Mouse (Mus musculus): ENCODE results near the gene Nudt3.
"Not testable (repeated sequence)": the region's sequence is repeated elsewhere in the genome, so short reads cannot be mapped to it uniquely, and the experiment has no call there.

Gene Nudt3

DNA sequence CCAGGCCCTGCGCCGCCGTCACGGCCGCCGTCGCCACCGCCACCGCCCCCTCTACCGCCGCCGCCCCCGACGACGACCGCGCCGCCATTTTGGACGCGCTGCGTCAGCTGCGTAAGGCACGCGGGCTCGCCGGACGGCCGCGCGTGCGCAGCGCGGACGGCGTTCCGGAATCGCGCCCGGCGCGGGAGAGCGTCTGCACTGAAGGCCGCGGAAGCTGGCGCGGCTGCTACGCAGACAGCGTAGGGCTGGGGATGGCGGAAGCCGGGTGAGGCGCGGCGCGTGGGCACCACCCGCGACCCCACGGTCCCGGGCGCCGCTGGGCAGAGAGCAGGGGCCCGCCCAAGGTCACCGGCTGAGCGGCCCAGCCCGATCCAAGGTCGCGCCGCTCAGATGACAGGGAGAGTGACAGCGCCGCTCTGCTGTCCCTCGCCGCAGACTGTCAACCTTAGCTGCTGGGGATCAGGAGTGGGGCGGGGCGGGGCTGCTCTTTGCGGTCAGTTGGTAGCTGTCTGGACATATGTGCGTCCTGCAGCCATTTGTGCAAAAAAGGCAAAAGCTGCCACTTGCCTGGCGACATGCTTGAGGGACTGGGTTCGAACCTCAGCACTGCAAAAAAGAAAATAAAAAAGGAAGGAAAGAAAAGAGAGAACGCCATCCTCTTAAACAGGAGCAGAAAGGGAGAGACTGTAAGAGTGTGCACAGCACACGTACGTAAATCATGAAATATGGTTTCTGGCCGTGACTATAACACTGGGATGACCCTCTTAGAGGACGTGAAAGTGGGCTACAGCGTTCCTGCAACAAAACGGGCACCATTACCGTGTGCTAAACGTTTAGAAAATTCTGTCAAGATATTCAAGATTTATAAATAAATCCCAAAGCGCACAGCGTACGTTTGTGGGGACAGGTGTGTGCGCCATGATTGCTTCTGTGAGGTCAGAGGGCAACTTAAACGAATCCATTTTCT, at the start of gene Nudt3:
TSS of gene Nudt3 (minus strand) at position 136 of the 967 bp plus-strand sequence.
- peak; percentile 83 to 86 for DNase-seq (ENCODE audit: low spot score in 2 of 2)

DNA sequence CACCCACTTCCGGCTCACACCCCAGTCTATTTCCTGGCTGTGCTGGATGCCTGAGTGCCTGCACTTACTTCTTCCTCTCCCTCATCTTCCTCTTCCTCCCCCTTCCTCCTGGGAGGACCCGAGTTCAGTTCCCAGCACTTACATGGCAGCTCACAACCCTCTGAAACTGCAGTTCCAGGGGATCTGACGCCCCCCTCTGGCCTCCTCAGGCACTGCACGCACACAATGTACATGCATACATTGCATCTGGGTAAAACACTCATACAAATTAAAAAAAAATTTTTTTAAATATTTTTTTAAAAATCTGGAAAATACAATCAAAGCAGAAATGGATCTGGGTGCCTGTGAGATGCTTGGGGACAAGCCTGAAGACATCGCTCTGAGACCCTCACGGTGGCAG, 48.4 kb upstream of the Nudt3 start:
- no peak for DNase-seq (ENCODE audit: low spot score in 2 of 2)

DNA sequence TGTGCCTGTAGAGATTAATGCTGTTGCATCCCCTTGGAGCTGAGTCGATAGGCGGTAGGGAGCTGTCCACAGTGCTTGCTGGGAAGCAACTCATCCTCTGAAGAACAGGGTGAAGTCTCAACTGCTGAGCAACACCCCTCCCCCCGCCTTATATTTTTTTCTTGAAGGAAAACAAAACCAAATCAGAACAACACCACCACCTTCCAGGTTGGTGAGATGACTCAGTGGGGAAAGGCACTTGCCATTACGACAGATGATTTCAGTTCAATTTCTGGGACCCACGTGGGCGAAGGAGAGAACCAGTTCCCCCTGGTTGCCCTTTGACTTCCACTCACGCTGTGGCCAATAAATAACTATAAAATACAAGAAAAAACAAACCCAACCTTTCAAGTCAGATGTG, 35.5 kb upstream of the Nudt3 start:
- no peak for DNase-seq (ENCODE audit: low spot score in 2 of 2)

DNA sequence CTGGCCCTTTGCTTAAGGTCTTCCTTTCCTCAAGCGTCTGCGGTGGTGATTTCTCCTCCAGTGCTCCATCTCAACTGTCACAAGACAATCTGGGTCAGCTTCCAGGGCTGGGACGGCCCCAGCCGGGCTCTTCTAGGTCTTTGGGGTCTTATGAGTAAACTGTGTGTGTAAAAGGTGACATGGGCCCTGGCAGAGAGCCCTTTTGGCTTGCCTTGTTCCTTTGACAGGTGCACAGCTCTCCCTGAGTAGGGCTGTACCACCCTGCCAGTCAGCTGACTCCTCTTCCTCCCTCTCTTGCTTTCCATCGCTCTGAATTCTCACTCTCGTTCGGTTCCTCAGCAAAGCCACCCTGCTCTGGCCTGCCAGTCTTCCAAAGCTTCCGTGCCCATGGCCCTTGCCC, 33.8 kb upstream of the Nudt3 start:
- DNase-seq (ENCODE audit: low spot score in 2 of 2) = no peak

DNA sequence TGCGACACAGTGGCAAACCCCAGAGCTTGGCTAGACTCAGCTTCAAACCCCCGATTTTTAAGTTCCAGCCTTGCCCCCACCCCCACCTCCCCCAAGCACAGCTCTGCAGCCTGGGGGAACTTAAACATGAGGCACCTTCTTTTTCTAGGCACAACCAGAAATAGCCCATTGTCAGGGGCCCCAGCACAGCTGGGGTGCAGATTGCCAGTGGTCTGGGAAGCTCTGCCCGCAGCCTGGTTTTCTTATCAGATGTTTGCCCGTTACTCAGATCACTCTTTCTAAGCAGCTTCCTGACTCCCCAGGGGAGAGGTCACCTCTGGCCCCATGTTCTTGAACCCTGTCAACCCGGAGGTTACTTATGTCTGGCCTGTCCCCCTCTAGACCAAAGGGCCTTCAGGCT, 33.1 kb upstream of the Nudt3 start:
- DNase-seq (ENCODE audit: low spot score in 2 of 2) = no peak

DNA sequence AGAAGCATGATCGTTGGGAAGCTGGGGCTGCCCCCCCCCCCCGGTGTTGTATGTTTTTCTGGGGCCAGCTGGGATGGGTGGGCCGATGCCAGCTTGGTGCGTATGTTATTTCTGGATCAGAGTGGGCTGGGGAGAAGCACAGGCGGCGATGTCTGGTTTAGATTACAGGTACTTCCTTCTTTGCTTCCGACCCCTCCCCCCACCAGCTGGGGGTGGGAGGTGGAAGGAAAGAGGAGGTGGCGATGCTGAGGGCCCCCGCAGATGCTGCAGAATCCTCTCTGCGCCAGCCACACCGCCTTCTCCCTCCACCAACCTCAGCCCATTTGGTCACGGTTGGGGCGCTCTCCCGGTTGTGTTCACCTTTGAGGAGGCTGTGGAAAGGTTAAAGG, 32.7 kb upstream of the Nudt3 start:
- no peak for DNase-seq (ENCODE audit: low spot score in 2 of 2)

DNA sequence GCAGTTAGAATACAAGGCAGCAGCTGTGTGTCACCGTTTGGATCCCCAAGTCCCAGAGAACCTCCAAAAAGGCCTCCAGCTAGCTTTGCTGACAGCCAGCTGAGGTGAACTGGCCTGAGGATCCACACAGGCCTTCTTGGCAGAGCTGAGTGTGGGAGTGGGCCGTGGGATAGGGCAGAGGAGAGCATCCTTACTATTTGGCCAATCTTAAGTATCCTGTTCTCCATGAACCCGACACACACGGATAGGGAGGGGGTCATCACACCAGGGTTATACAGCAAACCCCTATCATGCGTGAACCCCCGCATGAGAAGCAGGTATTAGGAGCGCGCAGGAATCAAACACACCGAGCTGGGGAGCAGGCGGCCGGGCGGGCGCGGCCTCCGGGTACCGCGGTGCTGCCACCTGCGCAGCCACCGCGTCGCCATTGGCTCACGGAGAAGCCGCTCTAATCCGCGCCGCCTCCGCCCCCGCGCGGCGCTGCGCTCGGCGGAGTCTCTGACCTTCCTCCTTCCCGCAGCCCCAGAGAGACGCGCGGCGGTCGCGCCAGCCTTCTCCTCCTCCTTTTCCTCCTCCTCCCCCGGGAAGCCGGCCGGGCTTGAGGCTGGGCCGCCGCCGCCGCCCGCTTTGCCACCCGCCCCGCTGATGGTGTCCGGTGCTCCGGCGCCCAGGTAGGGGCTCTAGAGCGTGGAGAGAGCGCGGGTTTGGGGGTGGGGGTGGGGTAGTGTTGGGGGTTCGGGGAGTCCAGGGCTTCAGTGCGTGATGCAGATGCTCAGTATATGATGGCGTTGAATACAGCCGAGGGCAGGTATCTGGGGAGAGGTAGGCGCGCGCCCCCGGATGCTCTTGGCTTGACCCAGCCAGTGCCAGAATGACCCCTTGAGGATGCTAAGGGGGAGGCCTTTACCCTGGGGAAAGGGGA, 32.1 kb upstream of the Nudt3 start, which contains the start of gene Pacsin1:
TSS of gene Pacsin1 (plus strand) at position 421 of the 922 bp plus-strand sequence.
- DNase-seq (ENCODE audit: low spot score in 2 of 2) = no peak

DNA sequence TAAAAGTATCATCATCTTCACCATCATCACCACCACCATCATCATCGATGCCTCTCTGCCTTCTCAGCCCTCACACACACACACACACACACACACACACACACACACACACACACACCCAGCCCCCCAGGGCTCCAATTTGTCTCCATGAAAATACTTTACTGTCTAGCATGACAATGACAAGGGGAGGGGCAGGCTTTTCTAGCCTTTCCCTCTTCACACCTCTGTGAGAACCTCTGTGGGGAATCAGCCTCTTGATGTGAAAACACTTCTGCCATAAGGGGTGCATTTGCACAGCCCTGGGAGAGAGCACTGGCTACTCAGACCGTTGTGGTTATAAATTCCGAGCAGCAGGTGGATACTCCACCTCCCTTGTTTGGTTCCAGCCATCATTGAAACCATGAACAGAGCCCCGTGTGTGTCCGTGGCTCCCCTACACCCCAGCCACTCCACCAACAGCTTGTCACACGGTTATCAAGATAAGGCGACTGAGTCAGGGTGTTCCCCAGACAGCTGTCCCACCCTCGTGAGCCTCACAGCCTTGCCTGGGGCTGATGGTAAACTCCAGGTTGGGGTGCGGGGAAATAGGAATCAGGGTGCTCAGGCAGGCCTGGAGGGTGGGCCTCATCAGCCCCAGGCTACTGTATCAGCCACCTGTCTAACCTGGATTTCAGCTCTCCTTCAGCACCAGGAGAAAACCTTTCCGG, 30.1 kb upstream of the Nudt3 start:
- DNase-seq (ENCODE audit: low spot score in 2 of 2) = no peak

DNA sequence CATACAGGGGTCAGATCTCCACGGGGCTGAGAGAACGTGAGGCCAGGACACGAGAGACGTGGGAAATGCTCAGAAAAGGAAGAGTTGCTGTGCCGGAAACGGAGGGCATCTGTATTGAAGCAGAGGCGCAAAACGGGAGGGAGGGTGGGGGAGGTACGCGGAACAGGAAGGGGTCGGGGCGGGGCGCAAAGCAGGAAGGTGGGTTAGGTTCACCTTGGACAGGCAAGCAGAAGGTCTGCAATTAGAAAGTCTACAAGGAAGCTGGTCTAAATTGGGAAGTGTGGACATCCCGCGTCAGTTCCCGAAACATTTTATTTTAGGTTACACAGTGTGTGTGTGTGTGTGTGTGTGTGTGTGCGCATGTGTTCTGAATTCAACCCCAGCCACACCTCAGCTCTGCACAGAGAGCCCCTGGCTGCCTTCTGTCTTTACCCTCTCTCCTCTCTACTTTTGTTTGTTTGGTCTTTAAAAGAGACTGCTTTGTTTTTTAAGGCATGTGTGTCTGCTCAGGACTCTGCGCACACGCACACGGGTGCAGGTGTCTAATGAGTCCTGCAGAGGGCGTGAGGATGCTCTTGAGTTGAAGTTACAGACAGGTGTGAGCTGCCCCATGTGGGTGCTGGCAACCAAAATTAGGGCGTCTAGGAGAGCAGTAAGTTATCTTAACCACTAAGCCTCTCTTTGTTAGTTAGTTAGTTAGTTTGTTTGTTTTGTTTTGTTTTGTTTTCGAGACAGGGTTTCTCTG, 28.9 kb upstream of the Nudt3 start:
- DNase-seq (ENCODE audit: low spot score in 2 of 2) = no peak

DNA sequence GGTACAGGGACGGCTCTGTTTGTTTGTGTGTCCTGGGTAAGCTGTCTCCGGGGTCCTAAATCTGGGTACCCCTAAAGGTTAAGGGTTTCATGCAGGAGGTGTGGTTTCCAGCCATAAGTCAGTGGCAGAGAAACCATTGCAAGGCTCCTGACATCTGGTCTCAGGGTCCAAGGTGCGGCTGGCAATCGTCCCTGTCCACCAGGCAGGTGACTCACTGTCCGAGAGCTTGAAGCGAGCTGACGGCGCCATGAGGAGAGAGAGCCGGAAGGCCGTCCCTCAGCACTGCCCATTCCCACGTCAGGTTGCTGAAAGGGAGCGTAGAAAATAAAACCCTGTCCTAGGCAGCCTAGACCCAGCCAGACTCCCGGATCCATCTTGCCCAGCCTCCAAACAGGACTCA, 27.3 kb upstream of the Nudt3 start:
- no peak for DNase-seq (ENCODE audit: low spot score in 2 of 2)

DNA sequence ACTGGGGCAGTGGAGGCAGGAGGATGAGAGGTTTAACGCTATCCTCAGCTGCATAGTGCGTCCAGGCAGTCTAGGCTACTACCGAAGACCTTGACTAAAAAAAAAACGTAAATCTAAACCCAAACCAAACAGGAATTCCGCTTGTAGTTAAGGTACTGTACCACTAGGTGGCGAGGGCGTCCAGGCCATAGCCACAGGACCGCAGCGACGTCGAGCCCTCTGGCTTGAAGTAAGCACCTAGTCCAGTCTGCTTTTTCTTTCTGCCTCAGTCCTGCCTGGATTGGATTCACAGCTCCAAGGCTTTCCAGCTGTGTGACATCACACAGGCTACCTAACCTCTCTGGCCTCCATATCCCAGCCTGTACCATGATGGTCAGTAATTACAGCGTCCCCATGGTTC, 26.9 kb upstream of the Nudt3 start:
- DNase-seq (ENCODE audit: low spot score in 2 of 2) = peak; percentile 32 to 62

DNA sequence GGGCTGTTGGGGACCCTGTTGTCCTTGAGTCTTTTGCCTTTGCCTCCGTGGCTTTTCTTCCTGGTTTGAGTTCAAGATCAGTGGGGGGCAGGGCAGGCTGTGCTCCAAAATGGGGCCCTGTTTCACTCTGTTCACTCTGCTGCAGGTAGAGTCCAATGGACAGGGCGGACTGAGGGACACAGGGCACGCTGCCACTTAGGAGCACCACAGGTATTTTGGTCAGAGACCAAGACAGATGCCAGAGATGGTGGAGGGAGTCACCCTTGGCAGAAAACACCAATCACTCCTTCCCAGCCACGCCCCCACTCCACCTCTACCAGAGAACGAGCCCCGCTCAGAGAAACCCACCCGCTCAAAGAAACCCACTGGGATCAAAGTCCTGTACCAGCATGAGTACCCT, 22.5 kb upstream of the Nudt3 start:
- DNase-seq (ENCODE audit: low spot score in 2 of 2) = no peak

DNA sequence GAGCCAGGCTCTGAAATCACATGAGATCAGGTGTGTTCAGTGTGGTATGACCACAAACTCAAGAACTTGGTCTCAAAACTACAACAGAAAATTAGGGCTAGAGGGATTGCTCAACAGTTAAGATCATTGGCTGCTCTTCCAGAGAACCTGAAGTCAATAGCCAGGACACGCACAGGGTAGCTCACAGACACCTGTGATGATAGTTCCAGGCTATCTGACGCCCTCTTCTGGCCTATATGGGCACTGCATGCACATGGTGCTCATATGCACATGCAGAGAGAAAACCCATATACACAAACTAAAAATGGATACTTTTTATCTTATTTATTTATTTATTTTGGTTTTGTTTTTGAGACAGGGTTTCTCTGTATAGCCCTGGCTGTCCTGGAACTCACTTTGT, 21.3 kb upstream of the Nudt3 start:
- DNase-seq (ENCODE audit: low spot score in 2 of 2) = no peak

DNA sequence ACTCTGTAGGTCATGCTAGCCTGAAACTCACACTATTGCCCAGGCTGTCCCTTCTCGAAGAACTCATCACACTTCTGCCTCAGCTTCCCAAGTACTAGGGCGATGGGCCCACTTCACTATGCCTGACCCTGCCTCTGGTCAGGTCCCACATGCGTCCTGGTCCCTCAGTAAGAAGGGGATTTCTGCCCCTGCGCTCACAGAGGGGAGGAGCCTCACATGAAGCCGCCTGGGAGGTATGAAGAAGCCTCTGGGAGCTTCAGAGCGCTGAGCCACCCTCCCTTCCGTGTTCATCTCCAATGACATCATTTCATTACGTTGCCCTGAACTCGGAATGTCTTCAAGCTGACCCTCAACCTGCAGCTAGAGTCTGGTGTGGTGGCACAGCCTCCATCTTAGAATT, 20.5 kb upstream of the Nudt3 start:
- DNase-seq (ENCODE audit: low spot score in 2 of 2) = no peak

DNA sequence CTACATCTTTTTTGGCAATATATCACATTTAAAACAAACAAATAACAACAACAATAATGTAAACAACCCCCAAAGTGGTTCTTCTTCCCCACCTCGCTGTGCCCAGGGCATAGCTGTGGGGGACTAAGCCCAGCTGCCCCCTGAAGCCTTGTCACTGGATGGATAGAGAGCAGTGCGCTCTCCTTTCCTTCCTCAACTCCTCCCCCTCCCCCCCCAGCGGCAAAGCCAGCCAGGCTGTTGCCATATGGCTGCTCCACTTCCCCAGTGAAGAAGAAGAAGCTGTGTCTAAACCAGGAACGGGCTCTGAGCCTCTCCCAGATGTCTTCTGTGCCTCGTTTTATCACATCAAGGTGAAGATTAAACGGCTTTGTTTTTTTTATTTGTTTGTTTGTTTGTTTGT, 19.8 kb upstream of the Nudt3 start:
- no peak for DNase-seq (ENCODE audit: low spot score in 2 of 2)

DNA sequence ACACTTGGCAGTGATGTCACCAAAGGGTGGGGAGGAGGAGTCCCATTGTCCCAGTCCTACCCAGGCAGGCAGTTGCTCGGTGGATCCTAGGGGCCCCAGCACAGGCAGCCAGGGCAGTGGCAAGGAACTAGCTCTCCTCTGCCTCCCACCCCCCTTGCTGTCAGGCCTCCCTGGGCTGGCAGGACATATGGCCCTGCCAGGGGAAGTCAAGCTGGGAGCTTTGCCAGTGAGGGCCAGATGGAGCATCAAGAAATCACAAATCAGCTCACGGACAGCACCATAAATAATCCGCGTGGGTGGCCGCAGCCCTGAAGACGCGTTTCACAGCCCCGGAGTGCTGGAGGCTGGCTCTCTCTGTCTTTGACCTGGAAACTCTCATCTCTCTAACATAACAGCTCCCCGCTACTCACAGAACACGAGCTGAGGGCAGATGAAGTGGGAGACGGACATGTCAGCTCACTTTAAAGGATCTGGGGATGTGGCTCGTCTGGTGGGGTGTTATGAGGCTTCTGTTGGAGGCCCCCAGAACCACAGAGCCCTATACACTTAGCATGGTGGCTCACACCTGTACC, 19.3 kb upstream of the Nudt3 start:
- no peak for DNase-seq (ENCODE audit: low spot score in 2 of 2)

DNA sequence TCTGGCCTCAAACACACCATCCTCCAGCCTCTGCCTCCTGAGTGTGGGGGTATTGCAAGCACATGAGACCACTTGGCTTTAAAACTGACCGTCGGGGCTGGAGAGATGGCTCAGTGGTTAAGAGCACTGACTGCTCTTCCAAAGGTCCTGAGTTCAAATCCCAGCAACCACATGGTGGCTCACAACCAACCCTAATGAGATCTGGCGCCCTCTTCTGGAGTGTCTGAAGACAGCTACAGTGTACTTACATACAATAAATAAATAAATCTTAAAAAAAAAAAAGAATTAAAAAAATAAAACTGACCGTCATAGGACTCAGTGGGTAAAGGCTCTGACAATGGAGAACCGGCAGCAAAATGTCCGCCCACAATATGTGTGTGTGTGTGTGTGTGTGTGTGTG, 16.6 kb upstream of the Nudt3 start:
- not testable (repeated sequence) for DNase-seq (ENCODE audit: low spot score in 2 of 2)

DNA sequence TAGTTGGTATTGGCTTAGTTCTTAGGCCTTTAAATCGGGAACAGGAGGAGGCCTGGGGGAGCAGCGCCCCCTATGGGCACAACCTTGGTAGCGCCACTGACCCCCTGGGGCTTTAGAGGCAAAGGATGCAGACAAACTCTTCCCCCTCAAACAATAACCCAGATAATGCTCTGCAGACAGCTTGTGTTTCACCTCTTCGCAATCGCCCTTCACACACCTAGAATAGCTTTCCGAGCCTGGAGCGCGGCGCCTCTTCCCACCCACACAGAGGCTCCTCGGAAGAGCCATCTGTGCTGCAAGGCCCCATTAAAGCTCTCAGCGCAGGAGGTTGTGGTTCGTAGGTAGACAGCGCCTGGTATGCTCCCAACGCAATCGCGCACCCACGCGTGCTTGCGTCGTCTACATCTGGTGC, 15.6 kb upstream of the Nudt3 start:
- no peak for DNase-seq (ENCODE audit: low spot score in 2 of 2)

DNA sequence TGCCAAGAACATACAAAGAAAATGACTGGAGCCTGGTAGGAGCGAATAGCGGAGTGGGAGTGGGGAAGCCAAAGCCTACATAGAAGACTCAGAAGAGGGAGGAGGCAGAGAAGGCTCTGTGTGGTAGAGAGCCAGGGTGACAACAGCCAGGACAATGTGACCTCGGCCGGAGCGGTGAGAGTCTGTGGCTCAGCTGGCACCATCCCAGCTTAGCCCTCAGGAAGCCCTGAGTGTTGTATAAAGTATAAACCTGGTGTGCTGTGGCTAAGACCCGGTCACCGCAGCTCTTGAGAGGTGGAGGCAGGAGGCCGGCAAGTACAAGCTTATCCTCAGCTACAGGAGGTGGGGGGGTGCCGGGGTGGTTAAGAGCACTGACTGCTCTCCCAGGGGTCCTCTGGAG, 14.0 kb upstream of the Nudt3 start:
- no peak for DNase-seq (ENCODE audit: low spot score in 2 of 2)

DNA sequence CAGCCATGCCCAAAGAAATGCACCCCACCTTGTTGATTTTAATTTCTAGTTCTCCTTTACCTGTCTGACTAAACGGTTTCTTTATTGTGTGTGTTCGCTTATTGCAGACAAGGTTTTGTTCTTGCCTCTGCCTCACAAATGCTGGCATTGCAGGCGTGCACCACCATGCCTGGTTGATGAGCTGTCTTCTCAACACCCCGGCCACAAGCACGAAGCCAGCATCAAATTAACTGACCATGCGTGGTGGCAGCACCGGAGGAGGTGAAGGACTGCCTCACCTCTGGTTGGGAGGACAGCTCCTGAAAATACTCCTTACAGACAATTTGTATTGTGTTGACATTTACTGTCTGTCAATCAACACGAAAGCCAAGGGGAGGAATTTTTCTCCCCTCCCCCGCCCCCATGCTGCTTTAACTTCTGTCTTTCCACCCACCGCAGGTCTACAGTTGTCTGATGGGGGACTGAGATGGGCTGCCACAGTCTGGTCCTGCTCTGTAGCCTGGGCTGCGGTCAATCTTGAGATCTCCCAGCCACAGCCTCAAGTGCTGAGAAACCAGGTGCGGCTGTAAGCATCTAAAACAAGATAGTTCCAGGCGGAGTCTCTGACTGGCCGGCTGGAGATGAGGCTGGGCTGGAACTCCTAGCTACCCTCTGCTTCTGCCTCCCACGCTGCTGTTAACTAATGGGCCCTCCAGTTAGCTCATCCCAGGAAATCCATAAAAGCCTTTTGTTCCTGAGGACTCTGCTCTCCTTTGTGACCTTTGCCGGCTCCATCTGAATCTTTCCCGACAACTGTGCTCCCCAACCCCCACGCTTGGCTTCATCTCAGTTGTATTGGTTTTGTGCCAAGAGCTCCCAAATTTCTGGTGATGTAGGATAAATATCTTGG, 13.1 kb upstream of the Nudt3 start, which contains the start of gene Rps10:
TSS of gene Rps10 (minus strand) at position 538 of the 889 bp plus-strand sequence.
- DNase-seq (ENCODE audit: low spot score in 2 of 2) = no peak

Measured in urinary bladder, postnatal 36 days (tissue).